Mouse (Mus musculus) megakaryocyte progenitor cell, adult 5-6 weeks (primary cell): ENCODE results near the gene Ell. TPM values are rescaled to one million over a fixed set of nuclear protein-coding genes. Genes with fewer than 3 reads are reported as not detected.
"Not testable (repeated sequence)": the region's sequence is repeated elsewhere in the genome, so short reads cannot be mapped to it uniquely, and the experiment has no call there.

Experiments
- ATAC-seq: replicated peaks from 2 replicates; pipeline ENCODE4 v1.8.0; 2016; ENCODE audit warnings: mild to moderate bottlenecking, moderate TSS enrichment, inconsistent platforms; ENCODE audit not compliant: poor library complexity
- total RNA-seq, 2 experiments: library from RNA; stranded (forward) in 1 of 2; stranded (reverse) in 1 of 2; fragments of 157-497, 149-512 nt in 1 of 2; fragments of 200-1000 nt in 1 of 2; gene quantifications; 2 replicates each; pipeline versions ENCODE4 v1.2.3 to v1.2.4; 2015 to 2017

Ell gene
- total RNA-seq, 2 experiments from 2014 or later: 8.5 to 9.5 TPM

GRCm38 (mm10) chr8:70506328-70507026, 32.8 kb upstream of the Ell start, which contains the start of gene Rex1bd:
TSS of gene Rex1bd (minus strand) at chr8:70506752.
- peak; percentile 56 for ATAC-seq

DNA sequence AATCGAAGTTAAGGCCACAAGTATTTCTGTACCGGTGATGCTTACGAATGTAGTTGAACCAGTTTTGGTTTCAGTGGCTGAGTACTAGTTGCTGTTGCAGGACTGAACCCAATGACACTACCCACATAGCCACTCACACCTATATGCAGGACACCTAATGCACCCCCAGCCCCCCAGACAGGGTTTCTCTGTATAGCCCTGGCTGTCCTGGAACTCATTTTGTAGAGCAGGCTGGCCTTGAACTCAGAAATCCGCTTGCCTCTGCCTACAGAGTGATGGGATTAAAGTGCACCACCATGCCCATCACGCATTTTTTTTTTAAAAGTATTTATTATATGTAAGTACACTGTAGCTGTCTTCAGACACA, 32.2 kb upstream of the Ell start:
- ATAC-seq: no peak

DNA sequence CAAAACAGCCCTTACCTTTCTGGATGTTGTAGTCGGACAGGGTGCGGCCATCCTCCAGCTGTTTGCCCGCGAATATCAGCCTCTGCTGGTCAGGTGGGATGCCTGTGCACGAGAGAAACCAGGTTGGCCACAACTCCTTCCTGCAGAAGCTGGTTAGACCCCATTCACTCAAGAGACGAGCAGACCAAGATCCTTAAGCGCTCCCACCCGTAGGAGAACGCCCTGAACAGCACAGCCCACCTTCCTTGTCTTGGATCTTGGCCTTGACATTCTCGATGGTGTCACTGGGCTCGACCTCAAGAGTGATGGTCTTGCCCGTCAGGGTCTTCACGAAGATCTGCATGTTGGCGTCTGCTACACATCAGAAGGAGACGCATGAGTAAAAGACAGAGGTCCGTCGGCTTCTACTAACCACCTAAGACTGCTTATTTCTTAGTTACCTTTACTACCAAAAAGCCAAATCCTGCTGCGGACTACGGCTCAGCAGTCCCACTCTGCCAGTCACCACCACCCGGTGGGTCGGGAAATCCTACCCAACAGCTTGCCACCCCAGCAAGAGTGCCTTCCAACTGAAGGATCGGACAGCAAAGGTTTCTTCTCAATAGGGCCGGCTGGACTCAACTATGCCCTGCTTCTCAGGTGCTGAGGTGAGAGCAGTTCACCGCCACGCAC, 29.8 kb upstream of the Ell start:
- ATAC-seq: no peak

DNA sequence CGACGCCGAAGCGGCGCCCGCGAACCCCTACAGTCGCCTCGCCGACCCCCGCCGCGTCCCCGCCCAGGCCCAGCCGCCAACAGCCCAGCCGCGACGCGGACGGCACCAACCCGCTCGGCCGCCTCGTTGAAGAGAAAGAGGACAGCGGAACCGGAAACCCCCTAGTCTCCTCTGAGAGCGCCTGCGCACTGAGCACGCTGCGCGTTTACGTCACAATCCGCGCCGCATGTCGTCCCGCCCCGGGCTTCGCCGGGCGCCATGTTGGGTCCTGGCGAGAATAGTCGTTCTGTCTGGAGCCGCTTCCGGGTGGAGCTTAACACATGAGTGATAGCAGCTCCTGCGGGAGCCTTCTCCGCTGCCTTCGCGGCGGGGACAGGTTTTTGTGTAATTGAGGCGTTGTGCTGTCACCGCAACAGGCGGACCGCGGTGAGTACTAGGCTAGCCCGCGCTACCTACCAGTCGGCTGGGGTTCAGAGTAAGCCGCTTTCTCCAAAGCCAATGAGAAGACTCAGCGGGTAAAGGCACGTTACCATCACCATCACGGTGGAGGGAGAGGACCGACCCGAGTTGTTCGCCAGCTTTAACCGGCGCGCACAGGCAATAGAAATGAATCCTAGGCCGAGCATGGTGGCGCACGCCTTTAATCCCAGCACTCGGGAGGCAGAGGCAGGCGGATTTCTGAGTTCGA, 28.9 kb upstream of the Ell start, which contains the start of gene Uba52:
Uba52 (minus strand) TSS at position 574 of the 688 bp plus-strand sequence.
- ATAC-seq: peak; percentile 60

- ATAC-seq: not testable (repeated sequence)
Observed at GRCm38 (mm10) chr8:70511174-70511573, 28.1 kb upstream of the Ell start.

- ATAC-seq: no peak
Observed at GRCm38 (mm10) chr8:70511770-70512169, 27.5 kb upstream of the Ell start.

DNA sequence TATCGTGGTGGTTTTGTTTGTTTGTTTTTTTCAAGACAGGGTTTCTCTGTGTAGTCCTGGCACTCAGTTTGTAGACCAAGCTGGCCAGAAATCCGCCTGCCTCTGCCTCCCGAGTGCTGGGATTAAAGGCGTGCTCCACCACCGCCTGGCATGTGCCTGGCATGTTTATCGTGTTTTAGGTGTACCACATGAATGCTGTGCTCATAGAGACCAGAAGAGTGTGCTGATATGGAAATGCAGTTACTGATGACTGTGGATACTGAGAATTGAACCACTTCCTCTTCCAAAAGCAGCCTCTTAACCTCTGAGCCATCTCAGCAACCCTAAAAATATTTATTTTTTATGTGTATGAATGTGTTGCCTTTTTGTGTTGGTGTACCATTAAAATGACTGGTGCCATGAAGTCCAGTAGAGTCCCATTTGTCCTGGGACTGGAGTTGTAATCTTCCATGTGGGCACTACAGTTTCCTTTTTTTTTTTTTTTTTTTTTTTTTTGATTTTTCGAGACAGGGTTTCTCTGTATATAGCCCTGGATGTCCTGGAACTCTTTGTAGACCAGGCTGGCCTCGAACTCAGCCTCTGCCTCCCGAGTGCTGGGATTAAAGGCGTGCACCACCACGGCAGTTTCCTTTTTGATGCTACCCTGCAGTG, 26.9 kb upstream of the Ell start:
- peak; percentile 62 for ATAC-seq

- no peak for ATAC-seq
Observed at GRCm38 (mm10) chr8:70513441-70513840, 25.8 kb upstream of the Ell start.

DNA sequence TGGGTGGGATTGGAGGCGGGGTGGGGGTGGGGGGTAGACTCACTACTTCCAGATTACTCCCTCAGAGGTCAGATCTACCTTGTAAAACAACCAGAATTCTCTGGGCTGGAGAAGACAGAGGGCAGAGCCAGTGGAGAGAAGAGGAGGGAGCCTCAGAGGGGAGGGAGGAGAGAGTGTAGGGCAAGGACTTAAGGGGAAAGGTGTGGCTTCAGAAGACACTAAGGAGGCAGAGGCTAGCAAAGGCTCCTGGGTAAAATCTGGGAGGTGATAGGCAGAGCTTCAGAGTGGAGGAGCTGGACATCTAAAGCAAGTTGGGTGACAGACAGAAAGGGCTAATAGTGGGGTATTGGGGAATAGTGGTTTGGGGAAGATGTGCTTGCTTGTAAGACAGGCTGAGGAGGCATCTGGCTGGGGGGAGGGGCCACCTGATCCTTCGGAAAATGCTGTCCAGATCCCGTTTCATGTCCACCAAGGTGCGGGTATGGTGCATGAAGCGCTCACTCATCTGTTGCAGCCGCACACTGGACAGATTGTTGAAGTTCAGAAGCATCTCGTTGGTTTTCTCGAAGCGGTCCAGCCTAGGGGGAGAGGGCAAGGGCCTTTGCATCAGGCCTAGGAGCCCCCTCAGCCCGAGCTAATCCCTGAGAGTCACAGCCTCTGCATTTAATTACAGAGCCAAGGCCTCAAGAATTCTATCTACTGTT, 21.2 kb upstream of the Ell start:
- ATAC-seq: 0 out of 2 replicates have a peak, but pooled peaks have one; percentile 27

DNA sequence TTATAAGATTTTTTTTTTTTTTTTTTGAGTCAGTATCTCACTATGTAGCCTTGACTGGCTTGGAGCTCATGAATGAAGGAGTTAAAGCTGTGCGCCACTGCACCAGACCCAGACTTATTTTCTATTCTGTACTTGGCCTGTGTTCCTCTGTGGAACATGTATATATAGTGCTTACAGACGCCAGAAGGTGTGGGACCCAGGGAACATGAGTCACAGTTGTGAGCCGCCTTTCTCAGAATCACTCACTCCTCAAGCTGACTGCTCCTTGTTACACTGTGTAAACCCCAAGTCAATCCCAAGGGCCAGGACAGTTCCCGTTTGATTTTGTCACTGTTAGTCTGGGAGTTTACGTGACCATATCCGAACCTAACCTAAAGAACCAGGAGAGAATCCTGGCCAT, 20.2 kb upstream of the Ell start:
- no peak for ATAC-seq

DNA sequence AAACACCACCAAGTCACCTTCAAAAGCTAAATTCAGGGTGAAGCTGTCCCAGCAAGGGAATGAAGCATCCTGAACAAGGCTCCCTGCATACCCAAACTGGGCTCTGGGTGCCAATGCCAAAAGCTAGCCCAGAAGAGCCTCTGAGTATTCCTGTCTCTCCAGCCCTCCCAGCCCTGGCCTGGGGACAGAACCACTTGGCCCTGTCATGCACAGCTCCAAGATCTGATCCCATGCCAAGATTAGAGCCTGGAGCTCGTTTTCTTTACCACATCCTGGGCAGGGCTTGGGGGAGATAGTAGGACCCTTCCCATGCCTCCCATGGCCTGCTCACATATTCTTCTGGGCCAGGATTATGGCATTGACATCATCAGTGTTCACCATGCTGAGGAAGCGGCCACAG, 19.7 kb upstream of the Ell start:
- no peak for ATAC-seq

DNA sequence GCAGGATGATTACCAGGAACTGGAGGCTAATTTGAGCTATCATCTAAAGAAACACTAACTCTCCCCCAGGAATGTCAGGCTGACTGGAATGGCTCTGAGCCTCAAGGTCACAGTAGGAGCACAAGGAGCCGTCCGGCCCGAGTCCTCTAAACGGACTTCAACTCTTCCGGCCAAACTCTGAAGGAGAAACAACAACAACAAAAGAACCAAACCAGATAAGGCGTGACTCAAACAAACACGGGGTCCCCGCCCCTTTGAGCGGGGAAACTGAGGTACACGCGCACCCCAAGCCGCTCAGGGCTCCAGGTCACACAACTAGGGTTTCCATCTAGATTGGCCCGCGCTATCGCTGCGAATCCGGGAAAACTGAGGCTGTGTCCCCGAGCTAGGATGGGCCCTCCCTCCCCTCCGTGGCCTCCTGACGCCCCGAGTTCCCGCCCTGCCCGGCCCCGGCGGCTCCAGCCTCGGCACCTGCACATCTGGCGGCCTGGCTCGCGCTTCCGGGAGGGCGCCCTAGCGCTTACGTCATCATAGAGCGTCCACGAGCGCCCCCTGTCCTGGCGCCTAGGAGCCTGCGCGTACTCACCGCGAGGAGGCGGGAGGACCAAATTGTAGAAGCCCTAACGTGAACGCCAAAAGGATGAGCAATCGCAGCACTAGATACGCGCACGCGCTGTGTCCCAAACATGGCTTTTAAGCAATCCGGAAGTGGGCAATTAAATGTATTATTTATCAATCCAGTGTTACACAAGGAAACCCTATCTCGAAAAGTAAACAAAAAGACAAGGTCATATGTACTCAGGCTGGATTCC, 16.5 kb upstream of the Ell start:
- ATAC-seq: peak; percentile 90

DNA sequence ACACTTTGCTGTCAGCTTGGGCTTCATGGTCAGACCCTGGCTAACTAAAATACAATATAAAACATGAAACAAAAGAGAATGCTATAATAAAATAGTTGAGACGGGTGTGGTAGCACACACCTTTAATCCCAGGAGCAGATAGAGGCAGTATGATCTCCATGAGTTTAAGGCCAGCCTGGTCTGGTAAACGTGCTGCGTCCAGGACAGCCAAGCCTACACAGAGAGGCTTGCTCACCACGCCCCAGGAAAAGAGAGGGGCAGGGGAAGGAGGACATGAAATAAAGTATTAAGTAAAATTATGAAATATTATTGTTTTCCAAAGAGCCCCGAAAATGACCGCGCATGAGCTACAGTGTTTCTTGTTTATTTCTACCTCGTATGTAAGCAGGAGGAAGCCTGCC, 12.1 kb upstream of the Ell start:
- ATAC-seq: no peak

DNA sequence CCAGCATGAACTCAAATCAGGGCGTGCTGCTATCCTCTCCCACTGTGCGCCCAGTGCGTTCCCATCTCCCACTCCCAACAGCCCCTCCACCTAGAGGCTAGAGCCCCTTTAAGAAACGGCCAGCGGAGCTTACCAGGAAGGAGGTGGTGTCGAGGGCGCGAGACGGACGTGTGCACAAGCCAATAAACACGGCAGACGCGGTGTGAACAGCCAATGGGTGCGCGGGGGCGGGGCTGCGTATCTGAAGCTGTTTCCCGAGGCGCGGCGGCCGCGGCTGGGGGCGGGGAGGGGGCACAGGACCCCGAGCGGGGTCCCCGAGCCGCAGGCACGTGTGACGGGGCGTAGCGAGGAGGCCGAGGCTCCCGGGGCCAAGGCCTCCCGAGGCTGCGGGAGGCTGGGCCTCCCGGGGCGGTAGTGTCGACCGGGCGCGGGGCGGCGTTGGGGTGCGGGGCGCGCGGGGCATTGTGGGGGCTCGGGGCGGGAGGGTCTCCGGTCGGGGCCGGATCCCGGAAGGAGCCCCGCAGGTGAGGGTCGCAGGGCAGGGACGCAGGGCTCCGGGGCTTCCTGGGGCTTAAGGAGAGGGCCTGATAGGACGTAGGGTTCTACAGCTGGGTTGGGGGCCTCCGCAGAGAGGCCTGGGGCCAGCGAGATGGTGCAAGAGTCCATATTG, 11.6 kb upstream of the Ell start, which contains the start of the genes Fkbp8 and Kxd1:
Fkbp8 (plus strand) TSS at position 213 of the 670 bp plus-strand sequence.
Kxd1 (minus strand) TSS at position 445 of the 670 bp plus-strand sequence.
- ATAC-seq: peak; percentile 82

DNA sequence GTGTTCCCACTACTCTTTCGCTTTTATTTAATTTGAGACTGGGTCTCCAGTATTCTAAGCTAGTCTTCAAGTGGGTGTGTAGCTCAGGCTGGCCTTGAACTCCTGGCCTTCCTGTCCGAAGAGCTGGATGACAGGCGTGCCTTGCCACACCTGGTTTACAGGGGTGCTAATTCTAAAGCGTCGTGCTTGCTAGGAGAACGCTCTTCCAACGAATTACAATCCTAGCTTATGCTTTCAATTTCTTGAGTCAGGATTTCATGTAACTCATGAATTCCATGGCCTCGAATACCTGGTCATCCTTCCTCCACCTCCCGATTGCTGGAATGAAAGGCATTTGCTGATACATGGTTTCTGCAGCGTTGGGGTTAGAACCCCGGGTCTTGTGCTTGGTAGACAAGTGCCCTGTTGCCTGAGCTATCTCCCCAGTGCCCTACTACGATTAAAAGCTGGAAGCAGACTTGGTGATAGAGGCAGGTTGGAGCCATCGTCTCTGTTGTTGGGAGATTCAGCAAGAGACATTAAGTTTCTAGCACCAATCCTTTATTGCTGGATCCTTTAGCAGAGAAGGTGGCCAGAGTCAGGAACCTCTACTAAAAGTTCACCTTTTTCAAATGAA, 11.0 kb upstream of the Ell start:
- no peak for ATAC-seq

- ATAC-seq: no peak
Observed at GRCm38 (mm10) chr8:70529299-70529698, 10.0 kb upstream of the Ell start.

GRCm38 (mm10) chr8:70529741-70530161, 9.5 kb upstream of the Ell start:
- no peak for ATAC-seq

DNA sequence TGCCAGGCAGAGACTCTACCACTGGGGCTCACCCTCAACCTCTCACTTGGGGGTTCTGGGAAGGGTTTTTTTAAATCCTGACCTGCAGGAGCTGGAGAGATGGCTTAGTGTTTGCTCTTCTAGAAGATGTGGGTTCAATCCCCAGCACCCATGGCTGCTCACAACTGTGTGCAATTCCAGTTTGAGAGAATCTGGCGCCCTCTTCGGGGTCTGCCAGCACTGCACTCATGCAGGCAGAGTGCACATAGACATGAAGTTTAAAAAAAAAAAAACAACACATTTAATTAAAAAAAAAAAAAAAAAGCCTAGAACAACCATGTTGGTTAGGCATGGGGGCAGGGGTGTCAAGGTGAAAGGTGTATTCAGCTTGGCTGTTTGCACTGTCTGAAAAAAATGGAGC, 8.9 kb upstream of the Ell start:
- no peak for ATAC-seq

DNA sequence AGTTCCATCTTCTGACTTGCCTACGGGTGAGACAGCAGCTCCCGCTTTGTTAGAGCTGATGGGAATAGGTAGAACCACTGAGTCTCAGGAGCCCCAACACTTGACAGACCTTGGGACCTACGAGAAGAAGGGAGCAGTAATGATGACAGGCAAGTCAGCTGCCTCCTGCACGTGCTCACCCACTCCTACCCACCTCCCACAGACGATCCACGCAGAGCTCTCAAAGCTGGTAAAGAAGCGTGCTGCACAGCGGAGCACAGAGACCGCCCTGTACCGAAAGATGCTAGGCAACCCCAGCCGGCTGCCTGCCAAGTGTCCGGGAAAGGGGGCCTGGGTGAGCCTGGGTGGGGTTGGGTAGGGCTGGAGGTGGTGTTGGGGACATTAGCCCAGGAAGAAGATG, 5.0 kb upstream of the Ell start:
- ATAC-seq: no peak
